Mouse (Mus musculus) heart, embryonic 11.5 days (tissue): Measurements from ENCODE around the gene Sfpq. TPM values are rescaled to one million over a fixed set of nuclear protein-coding genes. Genes with fewer than 3 reads are reported as not detected.
A peak's percentile ranks its signal among the peaks of the same experiment; 100 is the strongest.
"Not testable (repeated sequence)": the region's sequence is repeated elsewhere in the genome, so short reads cannot be mapped to it uniquely, and the experiment has no call there.

Experiments used
- ATAC-seq: fragments of 200-750 bp; cut with Nextera tagmentation; replicated peaks from 2 replicates; pipeline ENCODE4 v1.8.0; 2017; ENCODE audit warnings: moderate library complexity; ENCODE audit not compliant: insufficient number of reproducible peaks, low FRiP score, low TSS enrichment
- H3K27ac ChIP-seq: fragments of 300-500 bp; sonication (generic); 2 replicates; pipeline ENCODE4 v1.5.1; 2014; ENCODE audit warnings: mild to moderate bottlenecking, low read depth, low read length
- H3K27me3 ChIP-seq: fragments of 300-500 bp; sonication (generic); 2 replicates; pipeline ENCODE4 v1.6.1; 2014; ENCODE audit warnings: mild to moderate bottlenecking, low read length, mixed read lengths; ENCODE audit not compliant: control insufficient read depth, insufficient read depth
- H3K36me3 ChIP-seq: fragments of 300-500 bp; sonication (generic); 2 replicates; pipeline ENCODE4 v1.6.1; 2014; ENCODE audit warnings: mild to moderate bottlenecking, low read length, moderate library complexity, mixed read lengths; ENCODE audit not compliant: control insufficient read depth, insufficient read depth
- H3K4me1 ChIP-seq: fragments of 300-500 bp; sonication (generic); 2 replicates; pipeline ENCODE4 v1.6.1; 2014; ENCODE audit warnings: low read length; ENCODE audit not compliant: control insufficient read depth, insufficient read depth
- H3K4me2 ChIP-seq: fragments of 300-500 bp; sonication (generic); 2 replicates; pipeline ENCODE4 v1.6.1; 2014; ENCODE audit warnings: mild to moderate bottlenecking, moderate library complexity
- H3K4me3 ChIP-seq: fragments of 300-500 bp; sonication (generic); 2 replicates; pipeline ENCODE4 v1.5.1; 2014; ENCODE audit warnings: low read depth, low read length
- H3K9ac ChIP-seq: fragments of 300-500 bp; sonication (generic); 2 replicates; pipeline ENCODE4 v1.6.1; 2014; ENCODE audit warnings: mild to moderate bottlenecking, low read depth, low read length, moderate library complexity
- H3K9me3 ChIP-seq: fragments of 300-500 bp; sonication (generic); replicated peaks from 2 replicates; pipeline ENCODE4 v1.6.1; 2016; ENCODE audit warnings: low read length; ENCODE audit not compliant: control insufficient read depth
- WGBS: fragments of 180-500 bp; shearing (Covaris S2); extraction: QIAGEN DNeasy Blood & Tissue Kit; methylation state at CpG from one replicate; pipeline ENCODE4 v1.1.7; 2014; ENCODE audit not compliant: insufficient replicate concordance; 5-methylcytosine and 5-hydroxymethylcytosine counted together
- polyA plus RNA-seq: library from polyadenylated mRNA; unstranded; fragments of >200 nt; fragmentation: Nextera tagmentation; extraction: Ambion mirVana; gene quantifications from 2 replicates; pipeline ENCODE4 v1.2.1, GENCODE M21; 2014

Sfpq gene
- 58.6 and 78.9 TPM in 2 replicates for polyA plus RNA-seq

- H3K27ac ChIP-seq: peak within 1 kb of the TSS; percentile 91
- H3K4me3 ChIP-seq: peak within 1 kb of the TSS; percentile 99
- no peaks in the 10 kb centered on the region for H3K27me3 ChIP-seq
- peak within 1 kb of the TSS; percentile 83 for H3K4me2 ChIP-seq
- under 1% methylated on average over 84 of the region's 87 CpGs for WGBS
- H3K4me1 ChIP-seq: peaks cover 14% of the 10 kb centered on the region; the same call in 1 of the 2 replicates
- no peaks in the 10 kb centered on the region for H3K9me3 ChIP-seq
- ATAC-seq: peak; percentile 96
- H3K36me3 ChIP-seq: peaks cover 12% of the 10 kb centered on the region
- H3K9ac ChIP-seq: peak within 1 kb of the TSS; percentile 99
Measured at GRCm38 (mm10) chr4:127021151-127021945, at the start of gene Sfpq. Sfpq (plus strand) TSS chr4:127021324.

GRCm38 (mm10) chr4:126977467-126977866 is 43.7 kb upstream of the Sfpq start:
- Histone ChIP-seq H3K27ac (no peak overlapping the region), H3K27me3 (no peaks in the 10 kb centered on the region), H3K36me3 (no peaks in the 10 kb centered on the region), H3K9ac (no peak overlapping the region), H3K4me1 (no peaks in the 10 kb centered on the region), H3K9me3 (no peaks in the 10 kb centered on the region), H3K4me3 (no peak overlapping the region), H3K4me2 (no peak overlapping the region)
- no peak for ATAC-seq

GRCm38 (mm10) chr4:126978706-126979105 is 42.4 kb upstream of the Sfpq start:
- Histone ChIP-seq H3K27ac (no peak overlapping the region), H3K9ac (no peak overlapping the region), H3K4me2 (no peak overlapping the region), H3K4me1 (no peaks in the 10 kb centered on the region), H3K4me3 (no peak overlapping the region), H3K27me3 (no peaks in the 10 kb centered on the region), H3K9me3 (no peaks in the 10 kb centered on the region), H3K36me3 (no peaks in the 10 kb centered on the region)
- WGBS: 78% methylated on average over 3 of the region's 3 CpGs
- ATAC-seq: no peak

GRCm38 (mm10) chr4:126983321-126983720 is 37.8 kb upstream of the Sfpq start:
- no peak for ATAC-seq

GRCm38 (mm10) chr4:126983736-126984525 is 37.2 kb upstream of the Sfpq start:
- H3K27ac ChIP-seq: not testable (repeated sequence)
- WGBS: 78% methylated on average over 13 of the region's 13 CpGs

More at GRCm38 (mm10) chr4:126983321-126983720, 37.8 kb upstream of the Sfpq start:
- Histone ChIP-seq H3K4me1 (no peaks in the 10 kb centered on the region), H3K27ac (no peak overlapping the region), H3K4me2 (no peak overlapping the region), H3K9ac (no peak overlapping the region), H3K27me3 (no peaks in the 10 kb centered on the region), H3K4me3 (no peak overlapping the region), H3K36me3 (no peaks in the 10 kb centered on the region), H3K9me3 (no peaks in the 10 kb centered on the region)
- WGBS: 51% methylated on average over 3 of the region's 3 CpGs

GRCm38 (mm10) chr4:126986768-126987167 is 34.4 kb upstream of the Sfpq start:
- no peak overlapping the region for H3K9ac ChIP-seq
- no peak overlapping the region for H3K4me2 ChIP-seq
- no peak for ATAC-seq
- H3K27me3 ChIP-seq: no peaks in the 10 kb centered on the region
- no peaks in the 10 kb centered on the region for H3K9me3 ChIP-seq
- H3K4me3 ChIP-seq: no peak overlapping the region
- WGBS: 81% methylated on average over 5 of the region's 5 CpGs
- H3K27ac ChIP-seq: no peak overlapping the region
- H3K4me1 ChIP-seq: no peaks in the 10 kb centered on the region
- no peaks in the 10 kb centered on the region for H3K36me3 ChIP-seq

More at GRCm38 (mm10) chr4:126983736-126984525, 37.2 kb upstream of the Sfpq start:
- not testable (repeated sequence) for H3K36me3 ChIP-seq, H3K27me3 ChIP-seq, H3K4me2 ChIP-seq, H3K9ac ChIP-seq, H3K4me1 ChIP-seq, H3K9me3 ChIP-seq, ATAC-seq, H3K4me3 ChIP-seq

- Histone ChIP-seq H3K27ac (no peak overlapping the region), H3K27me3 (no peaks in the 10 kb centered on the region), H3K9ac (no peak overlapping the region), H3K9me3 (no peaks in the 10 kb centered on the region), H3K4me1 (no peaks in the 10 kb centered on the region), H3K36me3 (no peaks in the 10 kb centered on the region), H3K4me3 (no peak overlapping the region), H3K4me2 (no peak overlapping the region)
- WGBS: 69% methylated on average over 4 of the region's 4 CpGs
- no peak for ATAC-seq
Measured at GRCm38 (mm10) chr4:126988503-126988902, 32.6 kb upstream of the Sfpq start.

- no peak overlapping the region for H3K4me2 ChIP-seq
- no peaks in the 10 kb centered on the region for H3K27me3 ChIP-seq
- ATAC-seq: no peak
- H3K4me1 ChIP-seq: no peaks in the 10 kb centered on the region
- H3K9ac ChIP-seq: no peak overlapping the region
- no peaks in the 10 kb centered on the region for H3K9me3 ChIP-seq
- no peak overlapping the region for H3K27ac ChIP-seq
- H3K4me3 ChIP-seq: no peak overlapping the region
- H3K36me3 ChIP-seq: no peaks in the 10 kb centered on the region
Measured at GRCm38 (mm10) chr4:126990553-126990952, 30.6 kb upstream of the Sfpq start.
